Mouse (Mus musculus) NIH3T3 (cell line): Measurements from ENCODE around the gene Plcb4.
A peak's percentile ranks its signal among the peaks of the same experiment; 100 is the strongest.

Source experiments
- DNase-seq: peaks from one replicate; pipeline ENCODE4 v3.0.0-alpha.2; 2012; ENCODE audit warnings: low read depth

The Plcb4 gene

GRCm38 (mm10) chr2:135658486-135659390, at the start of gene Plcb4:
Gene Plcb4, plus strand, starts transcription at chr2:135659011.
- peak; percentile 54 for DNase-seq

- DNase-seq: no peak
Measured at GRCm38 (mm10) chr2:135614651-135615261, 44.1 kb upstream of the Plcb4 start.

GRCm38 (mm10) chr2:135616090-135616489, 42.7 kb upstream of the Plcb4 start:
- DNase-seq: no peak

GRCm38 (mm10) chr2:135618551-135618950, 40.3 kb upstream of the Plcb4 start:
- peak; percentile 57 for DNase-seq

- peak; percentile 49 for DNase-seq
Measured at GRCm38 (mm10) chr2:135619956-135620355, 38.9 kb upstream of the Plcb4 start.

- no peak for DNase-seq
Measured at GRCm38 (mm10) chr2:135627821-135628220, 31.0 kb upstream of the Plcb4 start.

- DNase-seq: peak; percentile 53
Measured at GRCm38 (mm10) chr2:135637227-135637626, 21.6 kb upstream of the Plcb4 start.

- DNase-seq: no peak
Measured at GRCm38 (mm10) chr2:135641002-135641401, 17.8 kb upstream of the Plcb4 start.

GRCm38 (mm10) chr2:135641636-135642035, 17.2 kb upstream of the Plcb4 start:
- DNase-seq: peak; percentile 83

- DNase-seq: no peak
Measured at GRCm38 (mm10) chr2:135646226-135646625, 12.6 kb upstream of the Plcb4 start.

- DNase-seq: no peak
Measured at GRCm38 (mm10) chr2:135646654-135647053, 12.2 kb upstream of the Plcb4 start.

- no peak for DNase-seq
Measured at GRCm38 (mm10) chr2:135647985-135648384, 10.8 kb upstream of the Plcb4 start.

- no peak for DNase-seq
Measured at GRCm38 (mm10) chr2:135650885-135651284, 7.9 kb upstream of the Plcb4 start.

- DNase-seq: no peak
Measured at GRCm38 (mm10) chr2:135652040-135652439, 6.8 kb upstream of the Plcb4 start.

GRCm38 (mm10) chr2:135652451-135652850, 6.4 kb upstream of the Plcb4 start:
- no peak for DNase-seq

GRCm38 (mm10) chr2:135655948-135656347, 2.9 kb upstream of the Plcb4 start:
- DNase-seq: no peak

GRCm38 (mm10) chr2:135656586-135656985, 2.2 kb upstream of the Plcb4 start:
- no peak for DNase-seq

GRCm38 (mm10) chr2:135659391-135660180, 775 bp downstream of the Plcb4 start:
- DNase-seq: peak; percentile 52

- DNase-seq: no peak
Measured at GRCm38 (mm10) chr2:135660816-135661215, 2.0 kb downstream of the Plcb4 start.

- no peak for DNase-seq
Measured at GRCm38 (mm10) chr2:135663785-135664184, 5.0 kb downstream of the Plcb4 start.

- no peak for DNase-seq
Measured at GRCm38 (mm10) chr2:135667496-135667895, 8.7 kb downstream of the Plcb4 start.

GRCm38 (mm10) chr2:135672459-135673104, 13.8 kb downstream of the Plcb4 start:
- DNase-seq: no peak
